Mouse (Mus musculus): Measurements from ENCODE around the gene Tmbim4. TPM values are rescaled to one million over a fixed set of nuclear protein-coding genes. Genes with fewer than 3 reads are reported as not detected.

Gene Tmbim4
- polyA plus RNA-seq, 1 experiment = 155 TPM

DNA sequence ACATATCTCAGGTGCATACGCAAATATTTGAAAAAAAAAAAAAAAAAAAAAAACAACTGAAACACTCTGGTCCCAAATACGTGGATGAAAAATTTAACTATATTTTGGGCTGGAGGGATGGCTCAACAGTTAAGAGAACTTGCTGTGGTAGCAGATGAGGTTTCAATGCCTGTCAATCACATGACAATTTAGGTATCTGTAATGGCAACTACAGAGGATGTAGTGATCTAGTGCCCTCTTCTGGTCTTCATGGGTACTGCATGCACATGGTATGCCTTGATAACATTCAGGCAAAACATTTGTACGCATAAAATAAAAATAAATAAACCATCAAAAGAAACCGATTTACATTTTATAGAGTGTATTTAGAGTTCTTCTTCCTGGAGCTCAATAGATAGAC lies 69.4 kb downstream of the Tmbim4 start:
- Histone ChIP-seq H3K27me3 (ENCODE audit: control insufficient read depth, insufficient read depth, low read length) (no peaks in the 10 kb centered on the region), H3K27ac (ENCODE audit: control insufficient read depth, insufficient read depth, low read length) (no peak overlapping the region), H3K36me3 (ENCODE audit: control insufficient read depth, insufficient read depth, low read length) (no peaks in the 10 kb centered on the region), H3K4me3 (ENCODE audit: control insufficient read depth, insufficient read depth, low read length) (no peak overlapping the region), H3K4me1 (replicated peaks; ENCODE audit: control insufficient read depth, insufficient read depth, low read length) (0 out of 2 replicates have a peak, but pooled peaks cover 3% of the 10 kb centered on the region)
- TF ChIP-seq POLR2A (IDR thresholded peaks at IDR 0.05; ENCODE audit: control insufficient read depth, extremely low read depth, insufficient read depth, low read length, poor library complexity) (no peak), CTCF (IDR thresholded peaks at IDR 0.05; ENCODE audit: borderline replicate concordance, control insufficient read depth, extremely low read depth, insufficient read depth, low read length, poor library complexity) (no peak)
- 68% methylated on average over 4 of the region's 4 CpGs for WGBS
- peak; percentile 57 for DNase-seq

DNA sequence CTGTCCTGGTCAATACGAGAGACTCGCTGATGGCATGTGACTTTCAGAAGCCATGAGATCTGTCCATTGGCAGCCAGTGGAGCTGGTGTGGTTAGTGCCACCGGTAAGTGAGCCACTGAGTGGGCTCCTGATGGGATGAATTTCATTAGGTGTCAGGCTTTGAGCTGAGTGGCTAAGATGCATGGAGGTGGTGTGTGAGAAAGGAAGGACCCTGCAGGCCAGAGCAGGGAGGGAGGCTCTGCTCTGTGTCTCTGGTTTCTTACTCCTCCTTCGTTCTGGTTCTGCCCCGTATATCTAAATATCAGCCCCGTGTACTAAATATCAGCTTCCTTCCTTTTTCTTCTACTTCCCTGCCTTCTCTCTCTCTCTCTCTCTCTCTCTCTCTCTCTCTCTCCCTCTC lies 69.9 kb downstream of the Tmbim4 start:
- Histone ChIP-seq H3K36me3 (ENCODE audit: control insufficient read depth, insufficient read depth, low read length) (no peaks in the 10 kb centered on the region), H3K4me1 (replicated peaks; ENCODE audit: control insufficient read depth, insufficient read depth, low read length) (0 out of 2 replicates have a peak, but pooled peaks cover 3% of the 10 kb centered on the region), H3K4me3 (ENCODE audit: control insufficient read depth, insufficient read depth, low read length) (no peak overlapping the region), H3K27ac (ENCODE audit: control insufficient read depth, insufficient read depth, low read length) (no peak overlapping the region), H3K27me3 (ENCODE audit: control insufficient read depth, insufficient read depth, low read length) (no peaks in the 10 kb centered on the region)
- WGBS = 28% methylated on average over 6 of the region's 6 CpGs
- DNase-seq = no peak
- TF ChIP-seq CTCF (IDR thresholded peaks at IDR 0.05; ENCODE audit: borderline replicate concordance, control insufficient read depth, extremely low read depth, insufficient read depth, low read length, poor library complexity) (no peak), POLR2A (IDR thresholded peaks at IDR 0.05; ENCODE audit: control insufficient read depth, extremely low read depth, insufficient read depth, low read length, poor library complexity) (no peak)

DNA sequence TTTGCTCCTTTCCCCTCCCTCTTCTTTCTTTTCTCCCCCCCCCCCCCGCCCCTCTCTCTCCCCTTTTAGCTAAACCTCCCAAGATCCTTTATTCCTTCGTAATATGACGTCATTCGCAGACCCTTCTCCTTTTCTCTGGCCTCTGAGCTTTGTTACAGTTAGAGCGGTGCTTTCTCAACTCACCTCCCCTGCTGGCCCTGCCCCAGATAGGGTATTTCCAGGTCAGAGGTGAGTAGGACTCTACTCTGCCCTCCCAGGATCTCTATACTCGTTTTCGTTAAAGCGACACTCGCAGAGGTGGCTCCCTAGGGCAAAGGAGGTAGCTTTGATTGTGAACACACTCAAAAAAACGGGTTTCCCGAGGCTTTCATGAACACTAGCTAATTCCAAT lies 70.5 kb downstream of the Tmbim4 start:
- WGBS = 21% methylated on average over 10 of the region's 11 CpGs
- no peak overlapping the region for H3K27ac ChIP-seq (ENCODE audit: control insufficient read depth, insufficient read depth, low read length)
- H3K4me3 ChIP-seq (ENCODE audit: control insufficient read depth, insufficient read depth, low read length) = no peak overlapping the region; the same call in 1 of the 2 replicates
- 0 out of 2 replicates have a peak, but pooled peaks cover 3% of the 10 kb centered on the region for H3K4me1 ChIP-seq (replicated peaks; ENCODE audit: control insufficient read depth, insufficient read depth, low read length)
- H3K36me3 ChIP-seq (ENCODE audit: control insufficient read depth, insufficient read depth, low read length) = no peaks in the 10 kb centered on the region
- no peak for DNase-seq
- H3K27me3 ChIP-seq (ENCODE audit: control insufficient read depth, insufficient read depth, low read length) = no peaks in the 10 kb centered on the region
- TF ChIP-seq POLR2A (IDR thresholded peaks at IDR 0.05; ENCODE audit: control insufficient read depth, extremely low read depth, insufficient read depth, low read length, poor library complexity) = no peak
- no peak for TF ChIP-seq CTCF (IDR thresholded peaks at IDR 0.05; ENCODE audit: borderline replicate concordance, control insufficient read depth, extremely low read depth, insufficient read depth, low read length, poor library complexity)

DNA sequence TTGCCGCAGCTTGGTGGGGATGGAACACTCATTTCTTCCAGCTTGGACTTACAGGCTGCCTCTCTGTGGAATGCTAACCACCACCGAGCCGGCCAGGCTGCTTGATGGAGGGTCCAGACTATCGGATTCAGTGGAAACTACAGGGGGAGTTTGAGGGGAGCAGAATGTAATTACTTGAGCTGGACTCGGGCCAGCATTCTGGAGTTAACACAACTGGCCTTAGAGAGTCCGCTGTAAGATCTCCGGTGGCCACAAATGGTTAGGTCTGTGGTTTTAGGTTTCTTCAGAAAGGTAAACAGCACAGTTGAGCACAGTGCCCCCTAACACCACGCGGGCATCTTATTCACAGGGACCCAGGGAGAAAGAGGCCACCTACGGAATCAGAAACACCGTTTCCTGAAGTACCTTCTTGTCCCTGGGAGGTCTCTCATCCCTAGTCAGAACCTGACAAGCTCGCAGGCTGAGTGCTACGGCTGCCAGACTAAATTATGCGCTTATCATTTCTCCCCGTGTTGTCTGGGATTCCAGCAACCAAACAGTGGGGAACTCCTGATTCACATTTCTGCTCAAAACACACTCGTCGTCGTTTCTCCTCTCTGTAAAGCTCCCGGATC lies 71.0 kb downstream of the Tmbim4 start:
- no peak for TF ChIP-seq CTCF (IDR thresholded peaks at IDR 0.05; ENCODE audit: borderline replicate concordance, control insufficient read depth, extremely low read depth, insufficient read depth, low read length, poor library complexity)
- no peak for TF ChIP-seq POLR2A (IDR thresholded peaks at IDR 0.05; ENCODE audit: control insufficient read depth, extremely low read depth, insufficient read depth, low read length, poor library complexity)
- no peak for DNase-seq
- WGBS = 29% methylated on average over 19 of the region's 19 CpGs
- H3K27me3 ChIP-seq (ENCODE audit: control insufficient read depth, insufficient read depth, low read length) = no peaks in the 10 kb centered on the region
- H3K4me1 ChIP-seq (replicated peaks; ENCODE audit: control insufficient read depth, insufficient read depth, low read length) = 0 out of 2 replicates have a peak, but pooled peaks cover 3% of the 10 kb centered on the region
- no peak overlapping the region for H3K27ac ChIP-seq (ENCODE audit: control insufficient read depth, insufficient read depth, low read length)
- no peak overlapping the region; the same call in 1 of the 2 replicates for H3K4me3 ChIP-seq (ENCODE audit: control insufficient read depth, insufficient read depth, low read length)
- H3K36me3 ChIP-seq (ENCODE audit: control insufficient read depth, insufficient read depth, low read length) = no peaks in the 10 kb centered on the region

DNA sequence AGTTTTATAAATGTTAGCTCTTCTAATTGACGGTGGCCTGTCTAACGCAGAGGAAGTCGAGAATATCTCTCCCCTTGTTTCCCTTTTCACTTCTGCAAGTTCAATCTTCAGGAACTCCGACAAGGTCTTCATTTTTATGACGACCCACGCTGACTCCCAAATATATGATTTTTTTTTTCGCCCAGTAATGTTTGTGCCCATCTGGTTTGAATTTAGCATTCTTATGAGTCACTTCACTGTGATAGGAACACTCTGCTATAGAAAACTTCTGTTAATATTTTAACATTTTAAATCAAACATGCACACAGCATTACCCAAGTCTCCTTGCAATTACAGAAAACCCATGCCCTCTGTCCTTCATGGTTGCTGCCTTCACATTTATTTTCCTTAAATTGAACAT lies 71.9 kb downstream of the Tmbim4 start:
- no peak overlapping the region for H3K4me3 ChIP-seq (ENCODE audit: control insufficient read depth, insufficient read depth, low read length)
- H3K36me3 ChIP-seq (ENCODE audit: control insufficient read depth, insufficient read depth, low read length) = no peaks in the 10 kb centered on the region
- WGBS = 90% methylated on average over 7 of the region's 7 CpGs

More for the DNA sequence above, 71.9 kb downstream of the Tmbim4 start:
- H3K4me1 ChIP-seq (replicated peaks; ENCODE audit: control insufficient read depth, insufficient read depth, low read length) = 0 out of 2 replicates have a peak, but pooled peaks cover 3% of the 10 kb centered on the region
- H3K27me3 ChIP-seq (ENCODE audit: control insufficient read depth, insufficient read depth, low read length) = no peaks in the 10 kb centered on the region
- DNase-seq = no peak
- TF ChIP-seq CTCF (IDR thresholded peaks at IDR 0.05; ENCODE audit: borderline replicate concordance, control insufficient read depth, extremely low read depth, insufficient read depth, low read length, poor library complexity) (no peak), POLR2A (IDR thresholded peaks at IDR 0.05; ENCODE audit: control insufficient read depth, extremely low read depth, insufficient read depth, low read length, poor library complexity) (no peak)
- no peak overlapping the region for H3K27ac ChIP-seq (ENCODE audit: control insufficient read depth, insufficient read depth, low read length)

Other genes starting within 250 kb of the Tmbim4 start
- 26.6 and 26.7 TPM in 2 replicates for gene Helb, start 88.6 kb upstream of the Tmbim4 start, polyA plus RNA-seq (2012; rRNA removed)
- gene Irak3, start 540 bp downstream of the Tmbim4 start, polyA plus RNA-seq (2012; rRNA removed) = 1.6 and 2.3 TPM in 2 replicates
- gene Llph, start 25.5 kb downstream of the Tmbim4 start, polyA plus RNA-seq (2012; rRNA removed) = 5.3 and 5.8 TPM in 2 replicates

All from thymus, adult 2 months (tissue).